Mouse (Mus musculus) stomach, embryonic 14.5 days (tissue): Measurements from ENCODE around the gene Cort. TPM values are rescaled to one million over a fixed set of nuclear protein-coding genes. Genes with fewer than 3 reads are reported as not detected.
"Not testable (repeated sequence)": the region's sequence is repeated elsewhere in the genome, so short reads cannot be mapped to it uniquely, and the experiment has no call there.

Experiments
- ATAC-seq: fragments of 200-750 bp; cut with Nextera tagmentation; 2 replicates; pipeline ENCODE4 v1.8.0; 2017; ENCODE audit warnings: low read depth, moderate TSS enrichment; ENCODE audit not compliant: insufficient number of reproducible peaks, insufficient read depth, low FRiP score
- H3K27ac ChIP-seq: fragments of 300-500 bp; sonication (generic); 2 replicates; pipeline ENCODE4 v1.5.1; 2014; ENCODE audit warnings: mild to moderate bottlenecking, low read length, moderate library complexity, mixed read lengths
- H3K27me3 ChIP-seq: fragments of 300-500 bp; sonication (generic); 2 replicates; pipeline ENCODE4 v1.6.1; 2014; ENCODE audit warnings: low read length, control low read depth, mixed read lengths; ENCODE audit not compliant: control insufficient read depth, insufficient read depth
- H3K36me3 ChIP-seq: fragments of 300-500 bp; sonication (generic); 2 replicates; pipeline ENCODE4 v1.6.1; 2014; ENCODE audit warnings: mild to moderate bottlenecking, control low read depth, low read length, moderate library complexity, mixed read lengths; ENCODE audit not compliant: control insufficient read depth, insufficient read depth
- H3K4me1 ChIP-seq: fragments of 300-500 bp; sonication (generic); 2 replicates; pipeline ENCODE4 v1.6.1; 2014; ENCODE audit warnings: low read length, control low read depth, mixed read lengths; ENCODE audit not compliant: control insufficient read depth, insufficient read depth
- H3K4me2 ChIP-seq: fragments of 300-500 bp; sonication (generic); replicated peaks from 2 replicates; pipeline ENCODE4 v1.6.1; 2014; ENCODE audit warnings: low read depth, low read length, control low read depth
- H3K4me3 ChIP-seq: fragments of 300-500 bp; sonication (generic); 2 replicates; pipeline ENCODE4 v1.5.1; 2014; ENCODE audit warnings: low read depth, low read length, control low read depth
- H3K9ac ChIP-seq: fragments of 300-500 bp; sonication (generic); replicated peaks from 2 replicates; pipeline ENCODE4 v1.6.1; 2014; ENCODE audit warnings: low read depth, mild to moderate bottlenecking, control low read depth, low read length, moderate library complexity, mixed read lengths
- H3K9me3 ChIP-seq: fragments of 300-500 bp; sonication (generic); 2 replicates; pipeline ENCODE4 v1.6.1; 2016; ENCODE audit warnings: low read depth, low read length, control low read depth; ENCODE audit not compliant: control insufficient read depth
- WGBS: fragments of 180-500 bp; shearing (Covaris S2); extraction: QIAGEN DNeasy Blood & Tissue Kit; methylation state at CpG from one replicate; pipeline ENCODE4 v1.1.7; 2014; 5-methylcytosine and 5-hydroxymethylcytosine counted together
- polyA plus RNA-seq: library from polyadenylated mRNA; unstranded; fragments of >200 nt; fragmentation: Nextera tagmentation; extraction: Ambion mirVana; gene quantifications from 2 replicates; pipeline ENCODE4 v1.2.1, GENCODE M21; 2014

Cort gene
- polyA plus RNA-seq, 1 experiment from 2014 or later = 0.65 TPM

DNA sequence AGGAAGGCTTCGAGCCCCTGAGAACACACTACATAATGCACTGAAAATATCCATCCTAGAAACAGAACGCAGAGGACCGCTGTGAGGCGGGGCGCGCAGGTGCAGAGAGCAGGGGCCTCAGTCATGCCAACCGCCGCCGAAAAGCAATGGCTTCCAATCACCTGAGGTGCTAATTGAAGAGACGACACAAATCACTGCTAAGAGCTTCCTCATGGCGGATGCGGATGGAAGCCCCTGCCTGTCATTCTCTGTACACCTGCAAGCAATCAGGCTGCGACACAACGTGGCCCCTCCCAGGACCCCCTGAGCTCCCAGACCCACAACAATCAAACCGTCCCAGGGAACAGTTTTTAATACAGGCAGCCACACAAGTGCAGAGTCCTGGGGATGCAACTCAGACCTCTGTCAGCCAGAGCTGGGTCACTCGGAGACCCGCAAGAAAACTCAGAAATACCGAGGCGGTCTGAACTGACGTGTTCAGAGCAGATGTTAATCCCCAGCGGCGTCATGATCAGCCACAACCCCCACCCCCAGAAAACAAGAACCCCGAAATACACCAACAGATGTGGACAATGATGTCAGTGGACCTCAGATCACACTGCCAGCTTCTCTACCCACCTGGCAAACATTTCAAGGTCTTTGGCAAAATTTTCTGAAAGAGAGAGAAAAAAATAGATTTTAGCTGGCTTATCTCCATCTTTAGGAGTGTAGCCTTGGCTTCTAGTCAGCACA is 4.6 kb upstream of the Cort start:
- WGBS = 90% methylated on average over 23 of the region's 23 CpGs
- Histone ChIP-seq H3K9me3 (no peaks in the 10 kb centered on the region), H3K27me3 (no peaks in the 10 kb centered on the region), H3K27ac (no peak overlapping the region), H3K4me2 (no peak overlapping the region), H3K4me1 (0 out of 2 replicates have a peak, but pooled peaks cover 4% of the 10 kb centered on the region), H3K36me3 (peaks cover 7% of the 10 kb centered on the region), H3K4me3 (no peak overlapping the region), H3K9ac (no peak overlapping the region)
- no peak for ATAC-seq

DNA sequence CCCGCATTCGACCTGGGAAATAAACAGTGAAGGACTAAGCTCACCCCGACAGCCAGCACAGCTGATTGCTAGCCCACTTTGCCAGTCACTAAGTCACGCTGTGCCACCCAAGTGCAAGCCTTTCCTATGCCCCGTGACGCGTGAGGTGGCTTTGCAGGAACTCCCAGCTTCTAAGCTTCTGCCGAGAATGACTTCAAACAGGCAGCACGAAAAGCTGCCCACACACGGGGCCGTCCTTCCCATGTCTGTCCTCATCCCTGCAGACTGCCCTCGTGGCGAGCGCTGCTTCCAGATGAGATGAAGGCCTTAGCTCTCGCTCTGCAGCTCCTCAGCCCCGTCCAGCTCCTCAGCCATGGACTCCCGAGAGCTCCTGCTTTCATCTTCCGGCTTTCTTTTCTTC is 1.9 kb upstream of the Cort start:
- peaks cover 7% of the 10 kb centered on the region for H3K36me3 ChIP-seq
- no peak overlapping the region for H3K4me3 ChIP-seq
- no peaks in the 10 kb centered on the region for H3K27me3 ChIP-seq
- no peak overlapping the region for H3K4me2 ChIP-seq
- ATAC-seq = no peak
- no peak overlapping the region for H3K9ac ChIP-seq
- WGBS = 52% methylated on average over 18 of the region's 18 CpGs
- no peak overlapping the region for H3K27ac ChIP-seq
- H3K9me3 ChIP-seq = no peaks in the 10 kb centered on the region
- 0 out of 2 replicates have a peak, but pooled peaks cover 4% of the 10 kb centered on the region for H3K4me1 ChIP-seq

DNA sequence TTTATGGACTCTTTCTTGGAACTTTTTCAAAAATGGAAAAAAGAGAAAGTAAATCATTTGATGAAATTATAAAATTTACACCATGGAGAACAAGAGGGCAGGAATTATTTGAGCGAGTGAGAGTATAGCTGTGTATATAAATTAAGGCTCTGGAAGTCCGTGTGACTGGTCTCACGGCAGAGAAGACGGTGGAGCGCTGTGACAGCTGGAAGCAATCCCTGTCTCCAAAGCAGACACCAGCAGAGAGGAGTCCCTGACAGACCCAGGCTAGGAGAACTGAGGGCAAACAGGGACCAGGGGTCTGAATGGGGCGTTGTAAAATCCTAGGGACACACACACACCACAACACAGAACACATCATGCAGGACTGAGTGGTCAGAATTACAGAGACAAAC is 451 bp downstream of the Cort start:
- ATAC-seq = no peak
- 35% methylated on average over 6 of the region's 6 CpGs for WGBS
- no peaks in the 10 kb centered on the region for H3K27me3 ChIP-seq
- H3K4me3 ChIP-seq = no peak overlapping the region
- H3K27ac ChIP-seq = no peak overlapping the region; the same call in 1 of the 2 replicates
- peaks cover 7% of the 10 kb centered on the region for H3K36me3 ChIP-seq
- no peak overlapping the region for H3K9ac ChIP-seq
- no peaks in the 10 kb centered on the region for H3K9me3 ChIP-seq
- H3K4me1 ChIP-seq = 0 out of 2 replicates have a peak, but pooled peaks cover 4% of the 10 kb centered on the region
- H3K4me2 ChIP-seq = no peak overlapping the region

GRCm38 (mm10) chr4:149125341-149126114 is 1.0 kb downstream of the Cort start:
- WGBS = 57% methylated on average over 11 of the region's 11 CpGs
- no peak for ATAC-seq
- peak overlapping the region; percentile 22; the same call in 1 of the 2 replicates for H3K27ac ChIP-seq

DNA sequence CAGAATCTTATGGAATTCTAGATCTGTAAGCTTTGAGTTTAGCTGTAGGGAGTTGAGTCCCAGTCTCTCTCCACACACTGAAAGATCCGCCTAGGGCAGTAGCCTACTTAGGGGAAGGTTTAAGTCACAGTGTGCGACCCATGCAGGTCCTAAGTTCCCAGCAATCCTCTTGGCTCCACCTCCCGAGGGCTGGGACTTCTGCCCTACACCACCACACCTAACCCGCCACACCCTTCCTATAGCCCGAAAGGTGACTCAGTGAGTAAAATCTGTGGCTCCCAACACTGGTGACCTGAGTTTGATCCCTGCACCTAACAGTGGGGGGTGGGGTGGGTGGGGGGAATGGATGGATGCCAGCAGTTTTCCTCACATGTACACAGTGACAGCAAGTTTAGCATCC is 3.1 kb downstream of the Cort start:
- 66% methylated on average over 5 of the region's 5 CpGs for WGBS
- Histone ChIP-seq H3K27me3 (no peaks in the 10 kb centered on the region), H3K4me1 (0 out of 2 replicates have a peak, but pooled peaks cover 4% of the 10 kb centered on the region)

More at GRCm38 (mm10) chr4:149125341-149126114, 1.0 kb downstream of the Cort start:
- no peak overlapping the region for H3K4me3 ChIP-seq
- H3K9me3 ChIP-seq = no peaks in the 10 kb centered on the region
- no peak overlapping the region for H3K9ac ChIP-seq
- no peak overlapping the region for H3K4me2 ChIP-seq
- 0 out of 2 replicates have a peak, but pooled peaks cover 4% of the 10 kb centered on the region for H3K4me1 ChIP-seq
- H3K27me3 ChIP-seq = no peaks in the 10 kb centered on the region
- H3K36me3 ChIP-seq = peaks cover 3% of the 10 kb centered on the region

GRCm38 (mm10) chr4:149119978-149120562 is 6.5 kb downstream of the Cort start:
- not testable (repeated sequence) for H3K4me2 ChIP-seq, H3K4me3 ChIP-seq, H3K36me3 ChIP-seq, H3K9ac ChIP-seq, H3K27ac ChIP-seq, H3K27me3 ChIP-seq, ATAC-seq, H3K4me1 ChIP-seq, H3K9me3 ChIP-seq
- 81% methylated on average over 12 of the region's 12 CpGs for WGBS

More for the DNA sequence above, 3.1 kb downstream of the Cort start:
- Histone ChIP-seq H3K27ac (no peak overlapping the region), H3K9me3 (no peaks in the 10 kb centered on the region), H3K36me3 (no peaks in the 10 kb centered on the region; the same call in 1 of the 2 replicates), H3K4me3 (no peak overlapping the region), H3K4me2 (no peak overlapping the region), H3K9ac (no peak overlapping the region)
- peak; percentile 51; the same call in 1 of the 2 replicates for ATAC-seq

GRCm38 (mm10) chr4:149103875-149104561 is 22.5 kb downstream of the Cort start, which contains the start of gene Dffa:
Gene Dffa, plus strand, starts transcription at chr4:149104146.
- H3K36me3 ChIP-seq = peaks cover 6% of the 10 kb centered on the region; the same call in 1 of the 2 replicates
- H3K27ac ChIP-seq = no peak within 1 kb of the TSS
- H3K4me1 ChIP-seq = peaks cover 6% of the 10 kb centered on the region
- H3K9me3 ChIP-seq = no peaks in the 10 kb centered on the region
- WGBS = under 1% methylated on average over 35 of the region's 35 CpGs
- H3K4me2 ChIP-seq = peak within 1 kb of the TSS; percentile 94
- peak within 1 kb of the TSS; percentile 72 for H3K9ac ChIP-seq
- peak within 1 kb of the TSS; percentile 85 for H3K4me3 ChIP-seq
- ATAC-seq = peak; percentile 83; the same call in 1 of the 2 replicates
- H3K27me3 ChIP-seq = no peaks in the 10 kb centered on the region

GRCm38 (mm10) chr4:149101456-149101855 is 25.1 kb downstream of the Cort start:
- Histone ChIP-seq H3K4me2 (no peak overlapping the region), H3K27ac (no peak overlapping the region), H3K4me1 (peaks cover 16% of the 10 kb centered on the region), H3K27me3 (no peaks in the 10 kb centered on the region), H3K4me3 (no peak overlapping the region), H3K36me3 (peaks cover 4% of the 10 kb centered on the region; the same call in 1 of the 2 replicates), H3K9ac (no peak overlapping the region), H3K9me3 (no peaks in the 10 kb centered on the region)
- no peak for ATAC-seq
- WGBS = 82% methylated on average over 3 of the region's 3 CpGs
